Mouse (Mus musculus) heart, embryonic 16.5 days (tissue): ENCODE data around the gene Cfap206. TPM values are rescaled to one million over a fixed set of nuclear protein-coding genes. Genes with fewer than 3 reads are reported as not detected.

ENCODE experiments used
- ATAC-seq: fragments of 200-750 bp; cut with Nextera tagmentation; replicated peaks from 2 replicates; pipeline ENCODE4 v1.8.0; 2017; ENCODE audit warnings: moderate number of reproducible peaks; ENCODE audit not compliant: insufficient read depth, low FRiP score; ENCODE audit errors: extremely low read depth
- H3K27ac ChIP-seq: fragments of 300-500 bp; sonication (generic); 2 replicates; pipeline ENCODE4 v1.5.1; 2014; ENCODE audit warnings: mild to moderate bottlenecking, low read length, control low read depth, moderate library complexity
- H3K27me3 ChIP-seq: fragments of 300-500 bp; sonication (generic); 2 replicates; pipeline ENCODE4 v1.6.1; 2014; ENCODE audit warnings: low read length, mixed read lengths; ENCODE audit not compliant: control insufficient read depth, insufficient read depth
- H3K36me3 ChIP-seq: fragments of 300-500 bp; sonication (generic); 2 replicates; pipeline ENCODE4 v1.6.1; 2014; ENCODE audit not compliant: control insufficient read depth, insufficient read depth
- H3K4me1 ChIP-seq: fragments of 300-500 bp; sonication (generic); 2 replicates; pipeline ENCODE4 v1.6.1; 2014; ENCODE audit warnings: low read length, mixed read lengths; ENCODE audit not compliant: control insufficient read depth, insufficient read depth
- H3K4me2 ChIP-seq: fragments of 300-500 bp; sonication (generic); 2 replicates; pipeline ENCODE4 v1.6.1; 2014; ENCODE audit warnings: low read depth, mild to moderate bottlenecking, control low read depth, low read length
- H3K4me3 ChIP-seq: fragments of 300-500 bp; sonication (generic); 2 replicates; pipeline ENCODE4 v1.5.1; 2014; ENCODE audit warnings: mild to moderate bottlenecking, control low read depth, low read length
- H3K9ac ChIP-seq: fragments of 300-500 bp; sonication (generic); 2 replicates; pipeline ENCODE4 v1.6.1; 2014; ENCODE audit warnings: low read length, control low read depth
- H3K9me3 ChIP-seq: fragments of 300-500 bp; sonication (generic); replicated peaks from 2 replicates; pipeline ENCODE4 v1.6.1; 2016; ENCODE audit warnings: low read length; ENCODE audit not compliant: control insufficient read depth
- WGBS: fragments of 180-500 bp; shearing (Covaris S2); extraction: QIAGEN DNeasy Blood & Tissue Kit; methylation state at CpG from one replicate; pipeline ENCODE4 v1.1.7; 2014; 5-methylcytosine and 5-hydroxymethylcytosine counted together
- polyA plus RNA-seq: library from polyadenylated mRNA; unstranded; fragments of >200 nt; fragmentation: Nextera tagmentation; extraction: Ambion mirVana; gene quantifications from 2 replicates; pipeline ENCODE4 v1.2.1, GENCODE M21; 2015

The Cfap206 gene
- polyA plus RNA-seq, 1 experiment from 2014 or later, result 1.3 TPM

DNA sequence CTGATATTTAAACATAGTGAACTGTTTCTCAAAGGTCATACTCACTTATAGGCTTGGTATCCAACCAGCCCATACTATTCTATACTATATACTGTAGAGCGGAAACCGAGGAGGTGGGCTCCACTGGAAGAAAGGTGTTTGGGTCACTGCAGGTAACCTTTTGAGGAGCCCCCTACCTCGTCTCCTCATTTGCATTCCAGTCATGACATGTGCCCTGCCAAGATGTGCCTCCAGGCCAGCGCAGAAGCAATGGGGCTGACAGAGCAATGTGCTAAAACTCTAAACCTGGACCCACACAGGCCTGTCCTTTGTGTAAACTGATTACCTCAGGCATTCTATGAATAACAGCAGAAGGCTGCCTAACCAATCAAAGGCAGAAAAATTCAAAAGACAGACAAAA is 5.7 kb downstream of the Cfap206 start:
- no peak overlapping the region for H3K4me2 ChIP-seq
- no peak overlapping the region for H3K27ac ChIP-seq
- no peak overlapping the region for H3K9ac ChIP-seq
- WGBS, result 64% methylated on average over 4 of the region's 4 CpGs
- H3K27me3 ChIP-seq, result no peaks in the 10 kb centered on the region
- peaks cover 5% of the 10 kb centered on the region for H3K9me3 ChIP-seq
- ATAC-seq, result no peak
- H3K36me3 ChIP-seq, result no peaks in the 10 kb centered on the region
- H3K4me3 ChIP-seq, result no peak overlapping the region
- H3K4me1 ChIP-seq, result no peaks in the 10 kb centered on the region

DNA sequence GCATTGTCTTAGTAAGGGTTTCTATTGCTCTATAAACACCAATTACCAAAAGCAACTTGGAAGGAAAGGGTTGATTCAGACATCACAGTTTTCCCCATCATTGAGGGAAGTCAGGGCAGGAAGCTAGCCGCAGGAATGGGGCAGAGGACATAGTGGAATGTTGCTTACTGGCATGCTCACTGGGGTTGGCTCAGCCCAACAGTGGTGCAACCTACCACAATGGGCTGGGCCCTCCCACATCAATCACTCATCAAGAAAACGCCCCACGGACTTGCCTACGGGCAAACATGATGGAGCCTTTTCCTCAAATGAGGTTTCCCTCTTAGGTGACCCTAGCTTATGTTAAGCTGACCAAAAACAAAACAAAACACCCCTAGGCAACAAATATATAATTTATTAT is 6.8 kb downstream of the Cfap206 start:
- Histone ChIP-seq H3K27ac (no peak overlapping the region), H3K36me3 (no peaks in the 10 kb centered on the region), H3K4me1 (no peaks in the 10 kb centered on the region), H3K27me3 (no peaks in the 10 kb centered on the region), H3K4me3 (no peak overlapping the region), H3K9ac (no peak overlapping the region), H3K4me2 (no peak overlapping the region), H3K9me3 (peaks cover 10% of the 10 kb centered on the region)
- 56% methylated on average over 4 of the region's 4 CpGs for WGBS
- ATAC-seq, result no peak

GRCm38 (mm10) chr4:34720127-34720895 is 9.7 kb downstream of the Cfap206 start:
- ATAC-seq, result no peak
- Histone ChIP-seq H3K27ac (no peak overlapping the region), H3K27me3 (no peaks in the 10 kb centered on the region), H3K4me3 (no peak overlapping the region), H3K9ac (no peak overlapping the region), H3K4me2 (no peak overlapping the region), H3K9me3 (peaks cover 10% of the 10 kb centered on the region), H3K4me1 (no peaks in the 10 kb centered on the region), H3K36me3 (no peaks in the 10 kb centered on the region)
- 87% methylated on average over 7 of the region's 7 CpGs for WGBS

DNA sequence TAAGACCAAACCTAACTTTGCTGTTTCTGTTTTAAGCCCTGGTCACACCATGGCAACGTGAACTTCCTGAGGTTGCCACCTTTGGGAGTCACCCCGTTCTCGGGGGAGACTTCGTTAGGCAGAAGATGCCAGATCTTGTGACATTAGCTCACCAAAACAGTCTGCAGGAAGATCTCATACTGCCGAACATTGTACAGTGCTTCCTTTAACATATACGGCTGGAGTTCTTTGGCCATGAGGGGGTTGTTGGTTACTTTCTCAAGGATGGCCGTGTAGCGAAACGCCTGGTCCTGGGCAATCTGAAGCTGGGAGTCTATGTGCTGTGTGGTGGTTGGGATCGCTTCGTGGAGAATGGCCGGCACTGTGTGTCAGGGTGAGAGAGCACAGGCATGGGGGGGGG is 10.6 kb downstream of the Cfap206 start:
- no peak for ATAC-seq
- H3K36me3 ChIP-seq, result no peaks in the 10 kb centered on the region
- H3K27me3 ChIP-seq, result no peaks in the 10 kb centered on the region
- H3K4me2 ChIP-seq, result no peak overlapping the region
- WGBS, result 95% methylated on average over 12 of the region's 12 CpGs
- H3K9me3 ChIP-seq, result peaks cover 10% of the 10 kb centered on the region
- H3K4me3 ChIP-seq, result no peak overlapping the region
- H3K9ac ChIP-seq, result no peak overlapping the region
- H3K27ac ChIP-seq, result no peak overlapping the region
- H3K4me1 ChIP-seq, result no peaks in the 10 kb centered on the region

- H3K36me3 ChIP-seq, result no peaks in the 10 kb centered on the region
- WGBS, result 92% methylated on average over 1 of the region's 1 CpGs
- no peak overlapping the region for H3K27ac ChIP-seq
- peaks cover 7% of the 10 kb centered on the region for H3K9me3 ChIP-seq
- no peak overlapping the region for H3K4me3 ChIP-seq
- no peaks in the 10 kb centered on the region for H3K27me3 ChIP-seq
- ATAC-seq, result no peak
- no peak overlapping the region for H3K4me2 ChIP-seq
- H3K9ac ChIP-seq, result no peak overlapping the region
- H3K4me1 ChIP-seq, result no peaks in the 10 kb centered on the region
These were observed 14.9 kb downstream of the Cfap206 start for GRCm38 (mm10) chr4:34715062-34715461.

DNA sequence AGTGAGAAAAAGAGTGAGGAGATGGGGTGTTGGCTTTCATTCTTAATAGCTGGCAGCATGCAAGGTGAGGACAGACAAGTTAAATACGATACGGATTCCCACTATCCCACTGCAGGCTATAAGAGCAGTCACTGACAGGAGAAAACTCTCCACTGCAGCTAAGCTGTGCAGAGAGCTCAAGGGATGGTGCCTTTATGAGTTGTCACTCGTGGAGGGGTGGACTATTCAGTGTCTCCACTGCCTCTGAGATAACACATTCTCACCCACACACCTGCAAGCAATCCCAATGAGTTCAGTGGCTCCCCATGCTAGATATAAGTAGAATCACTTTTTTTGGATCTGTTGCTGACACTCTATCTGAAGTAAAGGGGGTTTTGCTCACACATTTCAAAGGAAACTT is 21.9 kb downstream of the Cfap206 start:
- Histone ChIP-seq H3K36me3 (no peaks in the 10 kb centered on the region), H3K4me2 (no peak overlapping the region), H3K4me3 (no peak overlapping the region), H3K27ac (no peak overlapping the region), H3K9me3 (no peaks in the 10 kb centered on the region), H3K4me1 (no peaks in the 10 kb centered on the region), H3K27me3 (no peaks in the 10 kb centered on the region), H3K9ac (no peak overlapping the region)
- WGBS, result 57% methylated on average over 3 of the region's 3 CpGs
- no peak for ATAC-seq

- Histone ChIP-seq H3K36me3 (no peaks in the 10 kb centered on the region), H3K27me3 (no peaks in the 10 kb centered on the region), H3K9ac (no peak overlapping the region), H3K4me1 (no peaks in the 10 kb centered on the region), H3K4me3 (no peak overlapping the region), H3K27ac (no peak overlapping the region), H3K4me2 (no peak overlapping the region), H3K9me3 (no peaks in the 10 kb centered on the region)
- no peak for ATAC-seq
- 78% methylated on average over 3 of the region's 3 CpGs for WGBS
These were observed 22.8 kb downstream of the Cfap206 start for GRCm38 (mm10) chr4:34707248-34707647.

DNA sequence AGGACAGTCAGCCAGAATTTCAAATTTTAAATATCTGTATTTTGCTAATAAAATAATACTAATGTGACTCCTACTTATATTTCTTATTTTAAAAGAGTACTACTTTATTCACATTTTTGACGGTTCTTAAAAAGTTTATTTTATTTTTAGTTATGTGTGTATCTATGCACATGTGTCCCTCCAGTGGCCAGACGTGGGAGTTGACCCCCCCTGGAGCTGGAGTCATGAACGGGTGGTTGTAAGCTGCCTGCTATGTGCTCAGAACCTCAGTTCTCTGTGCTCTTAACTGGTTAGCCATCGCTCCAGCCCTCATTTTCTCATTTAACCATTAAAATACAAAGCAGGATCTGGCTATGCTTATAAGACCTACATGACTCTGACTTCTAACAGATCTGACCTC is 27.0 kb downstream of the Cfap206 start:
- 58% methylated on average over 4 of the region's 4 CpGs for WGBS
- H3K9ac ChIP-seq, result no peak overlapping the region
- H3K9me3 ChIP-seq, result no peaks in the 10 kb centered on the region
- ATAC-seq, result no peak
- no peak overlapping the region for H3K4me2 ChIP-seq
- no peaks in the 10 kb centered on the region for H3K4me1 ChIP-seq
- H3K27ac ChIP-seq, result no peak overlapping the region
- H3K4me3 ChIP-seq, result no peak overlapping the region
- no peaks in the 10 kb centered on the region for H3K27me3 ChIP-seq
- H3K36me3 ChIP-seq, result no peaks in the 10 kb centered on the region

- Histone ChIP-seq H3K4me1 (no peaks in the 10 kb centered on the region), H3K4me2 (no peak overlapping the region), H3K27ac (no peak overlapping the region), H3K9ac (no peak overlapping the region), H3K9me3 (no peaks in the 10 kb centered on the region), H3K27me3 (no peaks in the 10 kb centered on the region), H3K4me3 (no peak overlapping the region), H3K36me3 (no peaks in the 10 kb centered on the region)
- WGBS, result 95% methylated on average over 11 of the region's 11 CpGs
- ATAC-seq, result no peak
These were observed 27.8 kb downstream of the Cfap206 start for GRCm38 (mm10) chr4:34702231-34702630.
